Mouse (Mus musculus) intestine, postnatal 0 days (tissue): ENCODE data around the gene Kdm3a. TPM values are rescaled to one million over a fixed set of nuclear protein-coding genes. Genes with fewer than 3 reads are reported as not detected.

ENCODE experiments used
- ATAC-seq: fragments of 200-750 bp; cut with Nextera tagmentation; 2 replicates; pipeline ENCODE4 v1.8.0; 2017; ENCODE audit warnings: mild to moderate bottlenecking, moderate TSS enrichment, moderate library complexity
- H3K27ac ChIP-seq: fragments of 300-500 bp; sonication (generic); 2 replicates; pipeline ENCODE4 v1.5.1; 2014; ENCODE audit warnings: mild to moderate bottlenecking, low read depth, low read length, moderate library complexity
- H3K27me3 ChIP-seq: fragments of 300-500 bp; sonication (generic); replicated peaks from 2 replicates; pipeline ENCODE4 v1.6.1; 2014; ENCODE audit warnings: low read length, mixed read lengths; ENCODE audit not compliant: control insufficient read depth, insufficient read depth
- H3K36me3 ChIP-seq: fragments of 300-500 bp; sonication (generic); 2 replicates; pipeline ENCODE4 v1.6.1; 2014; ENCODE audit warnings: mild to moderate bottlenecking, moderate library complexity; ENCODE audit not compliant: control insufficient read depth, insufficient read depth
- H3K4me1 ChIP-seq: fragments of 300-500 bp; sonication (generic); replicated peaks from 2 replicates; pipeline ENCODE4 v1.6.1; 2014; ENCODE audit warnings: antibody characterized with exemption, low read length, mixed read lengths; ENCODE audit not compliant: control insufficient read depth, insufficient read depth
- H3K4me2 ChIP-seq: fragments of 300-500 bp; sonication (generic); replicated peaks from 2 replicates; pipeline ENCODE4 v1.6.1; 2014; ENCODE audit warnings: low read depth, mild to moderate bottlenecking, moderate library complexity
- H3K4me3 ChIP-seq: fragments of 300-500 bp; sonication (generic); 2 replicates; pipeline ENCODE4 v1.5.1; 2014; ENCODE audit warnings: low read depth, low read length
- H3K9ac ChIP-seq: fragments of 300-500 bp; sonication (generic); 2 replicates; pipeline ENCODE4 v1.6.1; 2014; ENCODE audit warnings: mild to moderate bottlenecking, low read depth, low read length
- H3K9me3 ChIP-seq: fragments of 300-500 bp; sonication (generic); 2 replicates; pipeline ENCODE4 v1.6.1; 2016; ENCODE audit warnings: mixed run types; ENCODE audit not compliant: control insufficient read depth
- CTCF ChIP-seq: sonication (generic); IDR thresholded peaks from 2 replicates; pipeline ENCODE4 v1.5.1; 2016; ENCODE audit warnings: low read depth, mild to moderate bottlenecking, control low read depth, antibody characterized with exemption, moderate library complexity
- WGBS: fragments of 180-500 bp; shearing (Covaris S2); extraction: QIAGEN DNeasy Blood & Tissue Kit; methylation state at CpG from one replicate; pipeline ENCODE4 v1.1.7; 2014; 5-methylcytosine and 5-hydroxymethylcytosine counted together
- polyA plus RNA-seq: library from polyadenylated mRNA; unstranded; fragments of >200 nt; fragmentation: Nextera tagmentation; extraction: Ambion mirVana; gene quantifications from 2 replicates; pipeline ENCODE4 v1.2.1, GENCODE M21; 2015

Kdm3a gene
- polyA plus RNA-seq, 1 experiment from 2014 or later = 14.8 TPM

DNA sequence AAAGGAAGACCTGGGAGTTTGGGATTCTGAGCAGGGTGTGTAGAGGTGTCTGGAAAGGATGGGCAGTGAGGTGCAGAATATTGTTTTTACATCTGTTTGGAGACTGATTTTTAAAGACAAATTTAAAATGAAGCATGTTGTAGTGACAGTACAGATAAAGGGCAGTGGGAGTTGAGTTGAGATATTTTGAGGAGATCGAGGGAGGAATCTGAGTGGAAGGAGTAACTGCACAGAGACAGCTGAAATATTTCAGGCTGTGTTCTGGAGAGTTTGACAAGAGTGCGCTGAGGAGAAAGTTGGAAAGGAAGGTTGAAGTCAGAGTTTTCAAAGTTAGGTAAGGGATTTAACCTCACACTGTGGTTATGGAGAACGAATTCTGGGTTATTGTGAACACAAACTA is 64.2 kb downstream of the Kdm3a start:
- H3K4me2 ChIP-seq = no peak overlapping the region
- no peaks in the 10 kb centered on the region for H3K9me3 ChIP-seq
- no peak overlapping the region for H3K9ac ChIP-seq
- H3K4me1 ChIP-seq = no peaks in the 10 kb centered on the region
- no peak for ATAC-seq
- no peak for TF ChIP-seq CTCF
- peaks cover 21% of the 10 kb centered on the region for H3K36me3 ChIP-seq
- WGBS = 84% methylated on average over 3 of the region's 3 CpGs
- H3K27me3 ChIP-seq = no peaks in the 10 kb centered on the region
- H3K27ac ChIP-seq = no peak overlapping the region
- H3K4me3 ChIP-seq = no peak overlapping the region

DNA sequence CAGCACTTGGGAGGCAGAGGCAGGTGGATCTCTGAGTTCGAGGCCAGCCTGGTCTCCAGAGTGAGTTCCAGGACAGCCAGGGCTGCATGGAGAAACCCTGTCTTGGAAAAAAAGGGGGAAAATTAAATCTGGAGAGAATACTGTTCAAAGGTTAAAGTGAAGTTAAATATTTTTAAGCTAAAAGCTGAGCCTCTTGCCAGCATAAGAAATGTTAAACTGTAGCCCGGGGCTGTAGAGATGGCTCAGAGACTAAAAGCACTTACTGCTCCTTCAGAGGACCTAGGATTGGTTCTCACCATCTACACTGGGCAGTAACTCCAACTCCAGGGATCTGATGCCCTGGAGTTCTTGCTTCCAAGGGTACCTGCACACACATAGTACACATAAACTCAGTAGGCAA is 76.0 kb downstream of the Kdm3a start:
- H3K27me3 ChIP-seq = no peaks in the 10 kb centered on the region
- H3K9ac ChIP-seq = no peak overlapping the region
- WGBS = 96% methylated on average over 2 of the region's 2 CpGs
- no peak overlapping the region for H3K4me2 ChIP-seq
- H3K36me3 ChIP-seq = peaks cover 8% of the 10 kb centered on the region; the same call in 1 of the 2 replicates
- H3K9me3 ChIP-seq = no peaks in the 10 kb centered on the region
- H3K27ac ChIP-seq = no peak overlapping the region
- no peaks in the 10 kb centered on the region for H3K4me1 ChIP-seq
- TF ChIP-seq CTCF = no peak
- ATAC-seq = no peak
- no peak overlapping the region for H3K4me3 ChIP-seq

DNA sequence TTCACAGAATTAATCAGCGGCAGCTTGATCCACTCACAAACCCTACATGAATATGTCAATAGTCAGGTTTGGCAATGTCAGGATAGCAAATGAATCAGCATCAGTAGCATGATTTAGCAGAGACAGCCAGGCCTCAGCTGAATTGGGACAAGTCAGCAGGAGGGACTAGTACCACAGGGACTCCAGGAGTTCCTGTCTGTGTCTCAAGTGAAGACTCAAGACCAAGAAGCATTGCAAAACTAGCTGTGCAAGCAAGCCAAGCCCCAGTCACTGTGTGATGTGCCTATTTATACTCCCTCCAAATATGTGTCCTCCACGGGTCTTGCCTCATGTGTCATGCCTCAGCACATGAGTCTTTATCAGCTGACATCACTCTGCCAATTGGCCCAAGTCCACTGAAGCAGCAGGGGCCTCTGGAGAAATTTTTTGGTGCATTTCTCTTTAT is 77.3 kb downstream of the Kdm3a start:
- no peak for TF ChIP-seq CTCF
- no peak overlapping the region for H3K4me3 ChIP-seq

DNA sequence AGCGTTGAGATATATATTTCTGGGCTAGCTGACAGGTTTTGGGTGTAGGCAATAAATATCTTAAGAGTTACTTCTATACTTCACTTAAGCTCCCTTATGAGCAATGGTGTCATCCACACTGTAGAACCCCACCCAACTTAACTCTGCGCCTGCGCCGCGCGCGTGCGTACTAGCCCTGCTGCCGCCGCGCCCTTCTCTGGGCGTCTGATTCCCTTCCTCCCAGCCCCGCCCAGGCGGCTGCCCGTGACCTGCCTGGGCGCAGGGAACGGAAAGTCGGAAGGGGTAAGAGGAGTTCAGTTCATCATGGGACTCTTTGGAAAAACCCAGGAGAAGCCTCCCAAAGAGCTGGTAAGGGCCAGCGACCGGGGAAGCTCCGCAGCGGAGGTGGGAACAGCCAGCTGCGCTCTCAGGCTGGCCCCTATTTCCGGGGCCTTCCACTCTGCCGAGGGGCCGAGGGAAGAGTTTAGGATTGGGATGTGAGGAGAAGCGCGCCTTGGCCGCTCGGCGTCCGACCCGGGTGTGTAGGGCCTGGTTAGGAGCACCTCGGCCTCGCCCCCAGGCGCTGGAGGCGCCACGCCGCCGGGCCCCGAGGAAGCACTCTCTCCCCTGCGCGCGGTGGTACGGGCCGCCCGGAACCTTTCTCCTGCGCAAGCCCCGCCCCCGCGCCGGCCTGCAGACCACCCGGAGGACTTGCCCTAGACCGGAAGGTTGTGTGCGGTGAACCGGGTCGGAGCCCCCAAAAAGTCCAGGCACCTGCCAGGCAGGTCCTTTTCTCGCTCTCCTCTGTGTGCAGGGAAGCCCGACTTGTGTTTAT is 88.9 kb downstream of the Kdm3a start, which contains the start of gene Chmp3:
TSS of gene Chmp3 (plus strand) at position 112 of the 814 bp plus-strand sequence.
- no peak for TF ChIP-seq CTCF
- Histone ChIP-seq H3K4me2 (peak within 1 kb of the TSS; percentile 63), H3K4me1 (0 out of 2 replicates have a peak, but pooled peaks cover 3% of the 10 kb centered on the region), H3K27ac (peak within 1 kb of the TSS; percentile 99), H3K4me3 (peak within 1 kb of the TSS; percentile 72), H3K27me3 (no peaks in the 10 kb centered on the region), H3K9me3 (no peaks in the 10 kb centered on the region), H3K36me3 (no peaks in the 10 kb centered on the region), H3K9ac (peak within 1 kb of the TSS; percentile 92)
- WGBS = under 1% methylated on average over 59 of the region's 59 CpGs
- ATAC-seq = peak; percentile 97

More for the DNA sequence above, 77.3 kb downstream of the Kdm3a start:
- Histone ChIP-seq H3K4me1 (no peaks in the 10 kb centered on the region), H3K27ac (no peak overlapping the region), H3K36me3 (0 out of 2 replicates have a peak, but pooled peaks cover 4% of the 10 kb centered on the region), H3K4me2 (no peak overlapping the region), H3K27me3 (no peaks in the 10 kb centered on the region), H3K9ac (no peak overlapping the region), H3K9me3 (no peaks in the 10 kb centered on the region)
- 74% methylated on average over 2 of the region's 2 CpGs for WGBS
- ATAC-seq = no peak

Other genes starting within 250 kb of the Kdm3a start
- gene Rmnd5a, start 192.4 kb downstream of the Kdm3a start, polyA plus RNA-seq = 12.2 and 12.8 TPM in 2 replicates
- 44.2 and 45.3 TPM in 2 replicates for gene Rnf103, start 139.1 kb downstream of the Kdm3a start, polyA plus RNA-seq
- gene Chmp3, start 89.2 kb downstream of the Kdm3a start, polyA plus RNA-seq = 109 and 111 TPM in 2 replicates
- gene Reep1, start 74.6 kb upstream of the Kdm3a start, polyA plus RNA-seq = 6.5 and 6.7 TPM in 2 replicates
- gene Mrpl35, start 194.0 kb upstream of the Kdm3a start, polyA plus RNA-seq = 61.4 and 62.1 TPM in 2 replicates
- gene Immt, start 198.3 kb upstream of the Kdm3a start, polyA plus RNA-seq = 171 and 180 TPM in 2 replicates